In genomic region chr2:75960366-75961330, GRCm38 (mm10) we compare ENCODE assay signal across 9 mouse cellular contexts. TPM values are rescaled to one million over a fixed set of nuclear protein-coding genes. Genes with fewer than 3 reads are reported as not detected.
A peak's percentile ranks its signal among the peaks of the same experiment; 100 is the strongest.
DNase-seq lines count a peak whose midpoint lies in the region; ATAC-seq lines count a peak whose summit lies in the region.
"Had no signal": no experiment of that assay in that cellular context is flagged by ENCODE, and none has a peak within 500 bp of the region (broad histone marks: within the 10 kb centered on the region; RNA-seq: fewer than 3 reads in every experiment).

No protein-coding gene starts in this region.

- intact Hi-C loops in gastrocnemius, postnatal 14 days (cut with DNase I; ENCODE audit: low total_unique reads), result loop anchor here (5.0 to 10.0 kb wide), 3 partner anchors 73 to 356 kb away; no protein-coding TSS in a partner anchor

- H3K4me1 ChIP-seq in embryonic facial prominence, embryonic 14.5 days (ENCODE audit: control insufficient read depth, insufficient read depth, low read length), result peaks cover 25% of the 10 kb centered on the region
- peaks cover 39% of the 10 kb centered on the region for H3K4me1 ChIP-seq in hindbrain, embryonic 10.5 days (replicated peaks)
- peaks cover 77% of the 10 kb centered on the region for H3K4me1 ChIP-seq in limb, embryonic 13.5 days
- peaks cover 16% of the 10 kb centered on the region for H3K4me1 ChIP-seq in neural tube, embryonic 14.5 days (ENCODE audit: control insufficient read depth, insufficient read depth, low read length)

- peak; percentile 19 for DNase-seq in gastrocnemius, postnatal 14 days
- DNase-seq in gastrocnemius, adult 18-20 months (ENCODE audit: low spot score), result no peak
- DNase-seq in embryonic facial prominence, embryonic 14.5 days (ENCODE audit: low spot score), result no peak
- DNase-seq in hindbrain, embryonic 10.5 days (ENCODE audit: low spot score), result peak; percentile 48
- no peak for DNase-seq in cerebellum, adult 11-12 months
- no peak for DNase-seq in urinary bladder, postnatal 4 days (ENCODE audit: low spot score in 2 of 2)

- peak overlapping the region; percentile 78 for H3K27ac ChIP-seq in embryonic facial prominence, embryonic 14.5 days (replicated peaks; ENCODE audit: low read depth, low read length)
- H3K27ac ChIP-seq in hindbrain, embryonic 10.5 days, result peak overlapping the region; percentile 78
- peak overlapping the region; percentile 86 for H3K27ac ChIP-seq in limb, embryonic 13.5 days
- H3K27ac ChIP-seq in neural tube, embryonic 14.5 days (ENCODE audit: low read depth, low read length), result no peak overlapping the region; the same call in 1 of the 2 replicates

- 0 out of 2 replicates have a peak overlapping the region, but pooled peaks have one; percentile 13 for H3K4me3 ChIP-seq in embryonic facial prominence, embryonic 14.5 days (ENCODE audit: low read depth, low read length)
- peak overlapping the region; percentile 34 for H3K4me3 ChIP-seq in hindbrain, embryonic 10.5 days
- H3K4me3 ChIP-seq in limb, embryonic 13.5 days, result 0 out of 2 replicates have a peak overlapping the region, but pooled peaks have one; percentile 12
- no peak overlapping the region for H3K4me3 ChIP-seq in neural tube, embryonic 14.5 days (ENCODE audit: low read depth, low read length)

- H3K36me3 ChIP-seq in embryonic facial prominence, embryonic 14.5 days (ENCODE audit: control insufficient read depth, insufficient read depth, low read length), result no peaks in the 10 kb centered on the region
- H3K36me3 ChIP-seq in hindbrain, embryonic 10.5 days, result no peaks in the 10 kb centered on the region
- H3K36me3 ChIP-seq in limb, embryonic 13.5 days, result no peaks in the 10 kb centered on the region
- H3K36me3 ChIP-seq in neural tube, embryonic 14.5 days (ENCODE audit: control insufficient read depth, insufficient read depth, low read length), result no peaks in the 10 kb centered on the region

- no peaks in the 10 kb centered on the region for H3K9me3 ChIP-seq in embryonic facial prominence, embryonic 14.5 days (ENCODE audit: control insufficient read depth, low read length)
- H3K9me3 ChIP-seq in hindbrain, embryonic 10.5 days, result no peaks in the 10 kb centered on the region
- no peaks in the 10 kb centered on the region for H3K9me3 ChIP-seq in limb, embryonic 13.5 days
- H3K9me3 ChIP-seq in neural tube, embryonic 14.5 days (ENCODE audit: control insufficient read depth, low read length), result no peaks in the 10 kb centered on the region

- peak overlapping the region; percentile 52 for H3K4me2 ChIP-seq in embryonic facial prominence, embryonic 14.5 days (ENCODE audit: low read depth, low read length)
- H3K4me2 ChIP-seq in limb, embryonic 13.5 days (replicated peaks), result peak overlapping the region; percentile 57
- no peak overlapping the region; the same call in 1 of the 2 replicates for H3K4me2 ChIP-seq in neural tube, embryonic 14.5 days (ENCODE audit: low read depth, low read length)

- H3K27me3 ChIP-seq in embryonic facial prominence, embryonic 14.5 days (replicated peaks; ENCODE audit: control insufficient read depth, insufficient read depth, low read length), result no peaks in the 10 kb centered on the region
- H3K27me3 ChIP-seq in hindbrain, embryonic 10.5 days (ENCODE audit: insufficient read depth, poor library complexity, severe bottlenecking), result peaks cover 8% of the 10 kb centered on the region; the same call in 1 of the 2 replicates
- H3K27me3 ChIP-seq in limb, embryonic 13.5 days, result peaks cover 14% of the 10 kb centered on the region
- H3K27me3 ChIP-seq in neural tube, embryonic 14.5 days (ENCODE audit: control insufficient read depth, insufficient read depth, low read length), result no peaks in the 10 kb centered on the region
- H3K27me3 ChIP-seq: CH12.LX had no signal

- WGBS in embryonic facial prominence, embryonic 14.5 days, result 53% methylated on average over 15 of the region's 15 CpGs
- 52% methylated on average over 15 of the region's 15 CpGs for WGBS in hindbrain, embryonic 10.5 days
- WGBS in limb, embryonic 13.5 days, result 42% methylated on average over 15 of the region's 15 CpGs
- WGBS in neural tube, embryonic 14.5 days, result 46% methylated on average over 15 of the region's 15 CpGs

- ATAC-seq in embryonic facial prominence, embryonic 14.5 days (ENCODE audit: low read depth), result no peak
- no peak for ATAC-seq in limb, embryonic 13.5 days (ENCODE audit: low FRiP score, low read depth)
- peak; percentile 25; the same call in 1 of the 2 replicates for ATAC-seq in neural tube, embryonic 14.5 days (ENCODE audit: low read depth)

- H3K9ac ChIP-seq in embryonic facial prominence, embryonic 14.5 days (ENCODE audit: low read depth, low read length), result peak overlapping the region; percentile 51; the same call in 1 of the 2 replicates
- H3K9ac ChIP-seq in limb, embryonic 13.5 days, result no peak overlapping the region
- no peak overlapping the region for H3K9ac ChIP-seq in neural tube, embryonic 14.5 days (replicated peaks; ENCODE audit: low read depth, low read length)

RNA-seq across cellular contexts. Expression of gene Ttc30a2, which starts 17.3 kb away (rescaled TPM):
- total RNA-seq in gastrocnemius, postnatal 14 days (2021), result under 1 TPM; 0.18 to 0.27 TPM
- total RNA-seq in gastrocnemius, adult 18-20 months (2021), result under 1 TPM; 0.19 to 0.23 TPM
- polyA plus RNA-seq in embryonic facial prominence, embryonic 14.5 days (2014; fragmentation: Nextera tagmentation; extraction: Ambion mirVana), result 0.43 and 0.56 TPM in 2 replicates
- 0.50 and 0.72 TPM in 2 replicates for polyA plus RNA-seq in hindbrain, embryonic 10.5 days (2016; fragmentation: Nextera tagmentation; extraction: Ambion mirVana)
- 0.37 and 0.42 TPM in 2 replicates for polyA plus RNA-seq in limb, embryonic 13.5 days (2015; fragmentation: Nextera tagmentation; extraction: Ambion mirVana)
- 1.2 and 1.8 TPM in 2 replicates for polyA plus RNA-seq in neural tube, embryonic 14.5 days (2014; fragmentation: Nextera tagmentation; extraction: Ambion mirVana)
- total RNA-seq: CH12.LX had no signal

RNA-seq across cellular contexts. Expression of gene Ttc30a1, which starts 21.1 kb away (rescaled TPM):
- total RNA-seq in gastrocnemius, postnatal 14 days (2021), result 1 to 10 TPM in 1 of 2 experiments, under 1 TPM in 1; 0.82 to 1.1 TPM
- 1 to 10 TPM; 1.4 to 1.5 TPM for total RNA-seq in gastrocnemius, adult 18-20 months (2021)
- polyA plus RNA-seq in embryonic facial prominence, embryonic 14.5 days (2014; fragmentation: Nextera tagmentation; extraction: Ambion mirVana), result 7.4 and 7.8 TPM in 2 replicates
- polyA plus RNA-seq in hindbrain, embryonic 10.5 days (2016; fragmentation: Nextera tagmentation; extraction: Ambion mirVana), result 9.7 and 10.7 TPM in 2 replicates
- 8.4 and 9.3 TPM in 2 replicates for polyA plus RNA-seq in limb, embryonic 13.5 days (2015; fragmentation: Nextera tagmentation; extraction: Ambion mirVana)
- polyA plus RNA-seq in neural tube, embryonic 14.5 days (2014; fragmentation: Nextera tagmentation; extraction: Ambion mirVana), result 7.7 and 7.9 TPM in 2 replicates
- total RNA-seq: CH12.LX had no signal

RNA-seq across cellular contexts. Expression of gene Ttc30b, which starts 22.3 kb away (rescaled TPM):
- 1 to 10 TPM; 4.1 to 4.4 TPM for total RNA-seq in gastrocnemius, postnatal 14 days (2021)
- 1 to 10 TPM; 2.2 to 2.3 TPM for total RNA-seq in gastrocnemius, adult 18-20 months (2021)
- polyA plus RNA-seq in embryonic facial prominence, embryonic 14.5 days (2014; fragmentation: Nextera tagmentation; extraction: Ambion mirVana), result 14.8 and 15.0 TPM in 2 replicates
- polyA plus RNA-seq in hindbrain, embryonic 10.5 days (2016; fragmentation: Nextera tagmentation; extraction: Ambion mirVana), result 6.4 and 10.0 TPM in 2 replicates
- 10.3 TPM in 2 replicates for polyA plus RNA-seq in limb, embryonic 13.5 days (2015; fragmentation: Nextera tagmentation; extraction: Ambion mirVana)
- polyA plus RNA-seq in neural tube, embryonic 14.5 days (2014; fragmentation: Nextera tagmentation; extraction: Ambion mirVana), result 18.3 and 20.2 TPM in 2 replicates

Comparison
In these comparisons a context has a peak if more than half of its experiments do, and no peak if none do; other contexts are left out.
1. DNase-seq: peak in gastrocnemius, postnatal 14 days (single experiment) and hindbrain, embryonic 10.5 days (single experiment); none in gastrocnemius, adult 18-20 months (single experiment), embryonic facial prominence, embryonic 14.5 days (single experiment), cerebellum, adult 11-12 months (single experiment) and urinary bladder, postnatal 4 days (0 of 2).